Mouse (Mus musculus) heart, adult 2 months (tissue): Measurements from ENCODE around the gene 4930556J24Rik. TPM values are rescaled to one million over a fixed set of nuclear protein-coding genes. Genes with fewer than 3 reads are reported as not detected.

Source experiments
- DNase-seq, 2 experiments: peaks; one replicate each; pipeline ENCODE4 v3.0.0; 2021
- H3K27ac ChIP-seq: fragments of 200-600 bp; 2 replicates; pipeline ENCODE4 v1.8.1; 2022
- H3K27me3 ChIP-seq: fragments of 200-500 bp; 2 replicates; pipeline ENCODE4 v1.6.1; 2012; ENCODE audit warnings: mild to moderate bottlenecking, low read length, inconsistent platforms, mixed read lengths; ENCODE audit not compliant: control insufficient read depth, insufficient read depth
- H3K36me3 ChIP-seq: fragments of 200-500 bp; 2 replicates; pipeline ENCODE4 v1.6.1; 2012; ENCODE audit warnings: low read length, inconsistent platforms; ENCODE audit not compliant: control insufficient read depth, insufficient read depth
- H3K4me1 ChIP-seq: fragments of 200-500 bp; 2 replicates; pipeline ENCODE4 v1.6.1; 2011; ENCODE audit warnings: low read length; ENCODE audit not compliant: control insufficient read depth, insufficient read depth
- H3K4me3 ChIP-seq: fragments of 200-600 bp; 2 replicates; pipeline ENCODE4 v1.8.1; 2022
- H3K79me2 ChIP-seq: fragments of 200-500 bp; replicated peaks from 2 replicates; pipeline ENCODE4 v1.6.1; 2012; ENCODE audit warnings: mild to moderate bottlenecking, inconsistent platforms, low read length, moderate library complexity, mixed read lengths; ENCODE audit not compliant: control insufficient read depth, insufficient read depth
- H3K9ac ChIP-seq: fragments of 200-500 bp; 2 replicates; pipeline ENCODE4 v1.6.1; 2012; ENCODE audit warnings: low read depth, mild to moderate bottlenecking, control low read depth, inconsistent platforms, low read length, mixed read lengths
- CTCF ChIP-seq: fragments of 200-600 bp; IDR thresholded peaks from 2 replicates; pipeline ENCODE4 v1.8.1; 2022; ENCODE audit warnings: antibody characterized with exemption, mild to moderate bottlenecking, moderate library complexity
- EP300 ChIP-seq: fragments of 200-500 bp; IDR thresholded peaks from 2 replicates; pipeline ENCODE4 v1.6.1; 2011; ENCODE audit warnings: low read depth, low read length, control low read depth; ENCODE audit not compliant: insufficient read depth
- POLR2A ChIP-seq: fragments of 200-500 bp; IDR thresholded peaks from 2 replicates; pipeline ENCODE4 v1.6.1; 2011; ENCODE audit warnings: mild to moderate bottlenecking, low read depth, low read length, control low read depth; ENCODE audit not compliant: insufficient read depth
- WGBS: fragments of 180-500 bp; shearing (Covaris S2); methylation state at CpG from one replicate; pipeline ENCODE4 v1.1.7; 2018; 5-methylcytosine and 5-hydroxymethylcytosine counted together
- intact Hi-C: fragments of 180-260 bp; cut with DNase I; formaldehyde crosslinking; loops from one replicate; pipeline ENCODE4 v1.15.1; 2025
- polyA plus RNA-seq: library from polyadenylated mRNA; depleted of rRNA; stranded (reverse); fragments of >200 nt; gene quantifications from 2 replicates; pipeline ENCODE4 v1.2.3, GENCODE M21; 2012
- total RNA-seq, 2 experiments: library from RNA; stranded (reverse); gene quantifications; 2 replicates each; pipeline ENCODE4 v1.2.3; 2021

Gene 4930556J24Rik
- total and polyA plus RNA-seq, 3 experiments, result not detected

GRCm38 (mm10) chr11:3981536-3981935 is 5.0 kb upstream of the 4930556J24Rik start:
- Histone ChIP-seq H3K9ac (no peak overlapping the region), H3K79me2 (no peaks in the 10 kb centered on the region), H3K4me3 (no peak overlapping the region), H3K27ac (no peak overlapping the region), H3K4me1 (peaks cover 2% of the 10 kb centered on the region; the same call in 1 of the 2 replicates), H3K27me3 (no peaks in the 10 kb centered on the region), H3K36me3 (no peaks in the 10 kb centered on the region)
- TF ChIP-seq CTCF (no peak), POLR2A (no peak), EP300 (no peak)
- WGBS, result 23% methylated on average over 6 of the region's 6 CpGs
- intact Hi-C loops, result no loop called here
- no peak for DNase-seq

- H3K27me3 ChIP-seq, result no peaks in the 10 kb centered on the region
- H3K9ac ChIP-seq, result no peak overlapping the region
- intact Hi-C loops, result no loop called here
- H3K27ac ChIP-seq, result no peak overlapping the region
- TF ChIP-seq POLR2A (no peak), EP300 (no peak), CTCF (no peak)
- peaks cover 2% of the 10 kb centered on the region; the same call in 1 of the 2 replicates for H3K4me1 ChIP-seq
- H3K36me3 ChIP-seq, result no peaks in the 10 kb centered on the region
- DNase-seq, result no peak
- no peaks in the 10 kb centered on the region for H3K79me2 ChIP-seq
- H3K4me3 ChIP-seq, result no peak overlapping the region
- 93% methylated on average over 5 of the region's 5 CpGs for WGBS
Measured at GRCm38 (mm10) chr11:3978421-3978820, 1.8 kb upstream of the 4930556J24Rik start.

GRCm38 (mm10) chr11:3974311-3974710 is 2.3 kb downstream of the 4930556J24Rik start:
- TF ChIP-seq CTCF, result no peak
- H3K27ac ChIP-seq, result no peak overlapping the region
- H3K9ac ChIP-seq, result no peak overlapping the region
- H3K79me2 ChIP-seq, result no peaks in the 10 kb centered on the region
- WGBS, result 73% methylated on average over 3 of the region's 3 CpGs
- no peak overlapping the region for H3K4me3 ChIP-seq
- no peaks in the 10 kb centered on the region for H3K27me3 ChIP-seq
- H3K36me3 ChIP-seq, result no peaks in the 10 kb centered on the region
- intact Hi-C loops, result no loop called here
- DNase-seq, result no peak
- no peaks in the 10 kb centered on the region for H3K4me1 ChIP-seq

- Histone ChIP-seq H3K27me3 (no peaks in the 10 kb centered on the region), H3K27ac (no peak overlapping the region), H3K36me3 (no peaks in the 10 kb centered on the region), H3K9ac (no peak overlapping the region), H3K79me2 (no peaks in the 10 kb centered on the region), H3K4me3 (no peak overlapping the region), H3K4me1 (no peaks in the 10 kb centered on the region)
- intact Hi-C loops, result no loop called here
- no peak for DNase-seq
- no peak for TF ChIP-seq EP300
- no peak for TF ChIP-seq CTCF
- TF ChIP-seq POLR2A, result no peak
- 92% methylated on average over 7 of the region's 7 CpGs for WGBS
Measured at GRCm38 (mm10) chr11:3973081-3973480, 3.5 kb downstream of the 4930556J24Rik start.

- Histone ChIP-seq H3K4me3 (no peak overlapping the region), H3K27ac (no peak overlapping the region), H3K27me3 (no peaks in the 10 kb centered on the region), H3K9ac (no peak overlapping the region), H3K4me1 (no peaks in the 10 kb centered on the region), H3K36me3 (no peaks in the 10 kb centered on the region), H3K79me2 (peaks cover 2% of the 10 kb centered on the region; the same call in 1 of the 2 replicates)
- no peak for TF ChIP-seq CTCF
- TF ChIP-seq EP300, result no peak
- TF ChIP-seq POLR2A, result no peak
- no peak for DNase-seq
- WGBS, result 99% methylated on average over 7 of the region's 7 CpGs
- intact Hi-C loops, result no loop called here
Measured at GRCm38 (mm10) chr11:3970361-3970760, 6.2 kb downstream of the 4930556J24Rik start.

- H3K9ac ChIP-seq, result no peak overlapping the region
- WGBS, result 76% methylated on average over 3 of the region's 3 CpGs
- H3K79me2 ChIP-seq, result peaks cover 2% of the 10 kb centered on the region; the same call in 1 of the 2 replicates
- intact Hi-C loops, result no loop called here
- no peak overlapping the region for H3K27ac ChIP-seq
- peak; percentile 43 for TF ChIP-seq CTCF
- TF ChIP-seq EP300, result no peak
- H3K4me1 ChIP-seq, result peaks cover 2% of the 10 kb centered on the region; the same call in 1 of the 2 replicates
- H3K27me3 ChIP-seq, result no peaks in the 10 kb centered on the region
- H3K36me3 ChIP-seq, result no peaks in the 10 kb centered on the region
- H3K4me3 ChIP-seq, result no peak overlapping the region
- no peak for DNase-seq
Measured at GRCm38 (mm10) chr11:3969837-3970236, 6.7 kb downstream of the 4930556J24Rik start.
